Comparison of ENCODE assay signal across 8 mouse cellular contexts in genomic region chr12:55447396-55447760, GRCm38 (mm10). TPM values are rescaled to one million over a fixed set of nuclear protein-coding genes. Genes with fewer than 3 reads are reported as not detected.
DNase-seq lines count a peak whose midpoint lies in the region; ATAC-seq and TF ChIP-seq lines count a peak whose summit lies in the region.

No protein-coding gene starts in this region.

- H3K4me1 ChIP-seq in liver, embryonic 12.5 days: peaks cover 24% of the 10 kb centered on the region; the same call in 1 of the 2 replicates
- peaks cover 9% of the 10 kb centered on the region for H3K4me1 ChIP-seq in forebrain, embryonic 11.5 days (replicated peaks; ENCODE audit: control insufficient read depth, insufficient read depth, low read length)
- H3K4me1 ChIP-seq in intestine, embryonic 14.5 days (replicated peaks; ENCODE audit: control insufficient read depth, insufficient read depth, low read length): peaks cover 30% of the 10 kb centered on the region

- H3K27ac ChIP-seq in liver, embryonic 12.5 days: peak overlapping the region; percentile 58; the same call in 1 of the 2 replicates
- H3K27ac ChIP-seq in forebrain, embryonic 11.5 days (ENCODE audit: low read depth, low read length): peak overlapping the region; percentile 72
- peak overlapping the region; percentile 73 for H3K27ac ChIP-seq in intestine, embryonic 14.5 days (ENCODE audit: low read depth)

- 49% methylated on average over 11 of the region's 11 CpGs for WGBS in liver, embryonic 12.5 days (ENCODE audit: insufficient replicate concordance)
- 87% methylated on average over 11 of the region's 11 CpGs for WGBS in forebrain, embryonic 11.5 days
- 83% methylated on average over 11 of the region's 11 CpGs for WGBS in intestine, embryonic 14.5 days

- no peaks in the 10 kb centered on the region for H3K79me2 ChIP-seq in myocyte (ENCODE audit: control insufficient read depth, insufficient read depth)

- TF ChIP-seq POLR2A in myocyte (IDR thresholded peaks at IDR 0.05; ENCODE audit: insufficient read length, low read depth): no peak

- no peak overlapping the region for H3K4me2 ChIP-seq in liver, embryonic 12.5 days
- no peak overlapping the region for H3K4me2 ChIP-seq in forebrain, embryonic 11.5 days (ENCODE audit: low read depth, low read length, severe bottlenecking)
- no peak overlapping the region for H3K4me2 ChIP-seq in intestine, embryonic 14.5 days (ENCODE audit: low read length)
- H3K4me2 ChIP-seq in myocyte (ENCODE audit: low read depth): peak overlapping the region; percentile 28

- ATAC-seq in liver, embryonic 12.5 days: no peak
- no peak for ATAC-seq in forebrain, embryonic 11.5 days (replicated peaks; ENCODE audit: low FRiP score)
- ATAC-seq in intestine, embryonic 14.5 days (replicated peaks; ENCODE audit: low FRiP score, low TSS enrichment, low read depth): no peak

- H3K4me3 ChIP-seq in liver, embryonic 12.5 days: no peak overlapping the region
- no peak overlapping the region for H3K4me3 ChIP-seq in forebrain, embryonic 11.5 days (ENCODE audit: low read depth, low read length)
- no peak overlapping the region for H3K4me3 ChIP-seq in intestine, embryonic 14.5 days (ENCODE audit: low read depth, low read length)
- no peak overlapping the region for H3K4me3 ChIP-seq in myocyte

- DNase-seq in liver: no peak
- no peak for DNase-seq in forebrain, embryonic 11.5 days (ENCODE audit: low spot score)
- DNase-seq in intestine, embryonic 14.5 days (ENCODE audit: low spot score): no peak
- DNase-seq in layer of hippocampus, adult 11-12 months (ENCODE audit: low spot score): no peak
- no peak for DNase-seq in spleen, postnatal 36 days (ENCODE audit: low spot score in 2 of 2)
- no peak for DNase-seq in thymus, postnatal 25 days

- H3K27me3 ChIP-seq in liver, embryonic 12.5 days (replicated peaks): no peaks in the 10 kb centered on the region
- no peaks in the 10 kb centered on the region for H3K27me3 ChIP-seq in forebrain, embryonic 11.5 days (ENCODE audit: control insufficient read depth, insufficient read depth, low read length)
- no peaks in the 10 kb centered on the region for H3K27me3 ChIP-seq in intestine, embryonic 14.5 days (replicated peaks; ENCODE audit: control insufficient read depth, insufficient read depth, low read length)
- no peaks in the 10 kb centered on the region for H3K27me3 ChIP-seq in myocyte (ENCODE audit: control insufficient read depth, insufficient read depth, insufficient read length)

- no peak overlapping the region for H3ac ChIP-seq in myocyte (ENCODE audit: control insufficient read depth, insufficient read length)

- H3K9me3 ChIP-seq in liver, embryonic 12.5 days (replicated peaks): no peaks in the 10 kb centered on the region
- H3K9me3 ChIP-seq in forebrain, embryonic 11.5 days (ENCODE audit: control insufficient read depth, low read length): no peaks in the 10 kb centered on the region
- no peaks in the 10 kb centered on the region for H3K9me3 ChIP-seq in intestine, embryonic 14.5 days (ENCODE audit: control insufficient read depth, low read length)

- no peaks in the 10 kb centered on the region for H3K36me3 ChIP-seq in liver, embryonic 12.5 days
- H3K36me3 ChIP-seq in forebrain, embryonic 11.5 days (ENCODE audit: control insufficient read depth, insufficient read depth, low read length): no peaks in the 10 kb centered on the region
- H3K36me3 ChIP-seq in intestine, embryonic 14.5 days (ENCODE audit: control insufficient read depth, insufficient read depth, low read length): no peaks in the 10 kb centered on the region
- no peaks in the 10 kb centered on the region for H3K36me3 ChIP-seq in myocyte (ENCODE audit: control insufficient read depth, insufficient read depth)

- H3K9ac ChIP-seq in liver, embryonic 12.5 days: no peak overlapping the region
- peak overlapping the region; percentile 27; the same call in 1 of the 2 replicates for H3K9ac ChIP-seq in forebrain, embryonic 11.5 days (ENCODE audit: low read length)
- no peak overlapping the region for H3K9ac ChIP-seq in intestine, embryonic 14.5 days (ENCODE audit: low read length)

TF ChIP-seq in myocyte, 11 proteins besides CTCF, POLR2A, EP300 and RAD21:
- TF ChIP-seq SRF (IDR thresholded peaks at IDR 0.05; ENCODE audit: control insufficient read depth, insufficient read length, low read depth): no peak
- no peak for TF ChIP-seq TCF3 (IDR thresholded peaks at IDR 0.05; ENCODE audit: insufficient read length, low read depth)
- TF ChIP-seq MYOD1 (IDR thresholded peaks at IDR 0.05; ENCODE audit: control insufficient read depth in 1 of 3, insufficient read length in 2 of 3, low read depth in 2 of 3): no peak
- no peak for TF ChIP-seq CEBPB (IDR thresholded peaks at IDR 0.05; ENCODE audit: insufficient read depth, poor library complexity, severe bottlenecking)
- no peak for TF ChIP-seq MAX (IDR thresholded peaks at IDR 0.05; ENCODE audit: low read depth)
- no peak for TF ChIP-seq E2F4 (IDR thresholded peaks at IDR 0.05; ENCODE audit: insufficient read depth)
- no peak for TF ChIP-seq USF1 (IDR thresholded peaks at IDR 0.05; ENCODE audit: low read depth)
- no peak for TF ChIP-seq REST (IDR thresholded peaks at IDR 0.05; ENCODE audit: insufficient read depth, insufficient read length)
- no peak for TF ChIP-seq POLR2AphosphoS2 (IDR thresholded peaks at IDR 0.05; ENCODE audit: insufficient read length, low read depth)
- no peak for TF ChIP-seq TCF12 (IDR thresholded peaks at IDR 0.05; ENCODE audit: insufficient read depth, poor library complexity, severe bottlenecking)
- TF ChIP-seq MYOG (IDR thresholded peaks at IDR 0.05; ENCODE audit: control insufficient read depth in 1 of 3, insufficient read depth in 1 of 3, insufficient read length in 2 of 3, low read depth in 2 of 3): no peak
TF ChIP-seq in myocyte: peak in this region for 0.

RNA-seq across cellular contexts. Expression of gene Nfkbia, which starts 45.1 kb away (rescaled TPM):
- 14.5 and 15.7 TPM in 2 replicates for polyA plus RNA-seq in liver, embryonic 12.5 days (2016; fragmentation: Nextera tagmentation; extraction: Ambion mirVana)
- polyA plus RNA-seq in forebrain, embryonic 11.5 days (2014; fragmentation: Nextera tagmentation; extraction: Ambion mirVana): 40.8 and 41.2 TPM in 2 replicates
- 75.3 and 80.3 TPM in 2 replicates for polyA plus RNA-seq in intestine, embryonic 14.5 days (2014; fragmentation: Nextera tagmentation; extraction: Ambion mirVana)
- 18.0 TPM for polyA plus RNA-seq in myocyte (2012; fragmentation: generic; extraction: Trizol)
